Mouse (Mus musculus): ENCODE data around the gene Tmem108.

DNA sequence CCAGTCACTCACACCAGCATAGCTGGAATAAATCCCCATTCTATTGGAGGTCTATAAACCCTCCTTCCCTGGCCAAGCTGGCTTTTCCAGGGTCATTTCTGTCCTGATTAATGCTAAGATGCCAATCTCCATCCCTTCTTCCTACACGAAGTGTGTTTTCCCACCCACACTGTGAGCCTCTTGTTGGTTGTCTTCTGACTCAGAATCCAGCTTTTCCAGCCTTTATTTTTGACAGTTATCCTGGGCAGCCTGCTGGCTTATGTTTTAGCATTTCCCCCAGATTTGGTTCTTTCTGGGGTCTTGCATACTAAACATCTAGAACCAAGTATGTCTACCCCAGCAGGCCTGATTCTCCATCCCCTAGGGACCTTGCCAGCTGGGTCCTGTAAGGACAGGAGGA lies 217.0 kb downstream of the Tmem108 start:
- no peak for TF ChIP-seq POLR2A (IDR thresholded peaks at IDR 0.05; ENCODE audit: control insufficient read depth, extremely low read depth, insufficient read depth, low read length, poor library complexity)
- TF ChIP-seq CTCF (IDR thresholded peaks at IDR 0.05; ENCODE audit: borderline replicate concordance, control insufficient read depth, extremely low read depth, insufficient read depth, low read length, poor library complexity) = no peak

All from thymus, adult 2 months (tissue).